Mouse (Mus musculus) megakaryocyte, embryonic 14.5 days (primary cell): ENCODE results near the gene Rpl18. TPM values are rescaled to one million over a fixed set of nuclear protein-coding genes. Genes with fewer than 3 reads are reported as not detected.

Experiments used
- H3K27me3 ChIP-seq: replicated peaks from 2 replicates; pipeline ENCODE3; 2012; ENCODE audit warnings: inconsistent platforms
- H3K36me3 ChIP-seq: replicated peaks from 2 replicates; pipeline ENCODE3; 2012; ENCODE audit warnings: low read length, inconsistent platforms, mixed read lengths
- H3K4me1 ChIP-seq: 2 replicates; pipeline ENCODE4 v1.6.1; 2012; ENCODE audit warnings: inconsistent platforms
- H3K4me3 ChIP-seq: replicated peaks from 2 replicates; pipeline ENCODE3; 2012; ENCODE audit warnings: moderate library complexity, mild to moderate bottlenecking, inconsistent platforms
- H3K9me3 ChIP-seq: 2 replicates; pipeline ENCODE4 v1.6.1; 2012; ENCODE audit warnings: inconsistent platforms
- FLI1 ChIP-seq: IDR thresholded peaks from 2 replicates; pipeline ENCODE4 v1.6.1; 2012; ENCODE audit warnings: low read length, inconsistent platforms, mixed read lengths
- GATA1 ChIP-seq: IDR thresholded peaks from 3 replicates; pipeline ENCODE4 v1.6.1; 2012; ENCODE audit warnings: mixed read lengths, low read length, inconsistent platforms, borderline replicate concordance
- polyA plus RNA-seq: library from polyadenylated mRNA; stranded (reverse); fragments of >175 nt; gene quantifications from 2 replicates; pipeline ENCODE4 v1.2.3, GENCODE M21; 2012; ENCODE audit warnings: low replicate concordance; ENCODE audit not compliant: insufficient read depth

The Rpl18 gene
- polyA plus RNA-seq: 10,199 and 14,647 TPM in 2 replicates

- H3K4me3 ChIP-seq: peak within 1 kb of the TSS; percentile 99
- TF ChIP-seq GATA1 (no peak; the same call in 2 of the 3 replicates), FLI1 (no peak)
- H3K4me1 ChIP-seq: peaks cover 74% of the 10 kb centered on the region
- peaks cover 63% of the 10 kb centered on the region for H3K36me3 ChIP-seq
- no peaks in the 10 kb centered on the region for H3K27me3 ChIP-seq
- no peaks in the 10 kb centered on the region for H3K9me3 ChIP-seq
These were observed at the start of gene Rpl18 for GRCm38 (mm10) chr7:45715090-45715708. Gene Rpl18, plus strand, starts transcription at chr7:45715457.

- no peak within 1 kb of the TSS for H3K4me3 ChIP-seq
- peaks cover 28% of the 10 kb centered on the region for H3K27me3 ChIP-seq
- no peak for TF ChIP-seq FLI1
- TF ChIP-seq GATA1: no peak
- no peaks in the 10 kb centered on the region for H3K9me3 ChIP-seq
- peaks cover 16% of the 10 kb centered on the region for H3K4me1 ChIP-seq
- H3K36me3 ChIP-seq: no peaks in the 10 kb centered on the region
These were observed 49.1 kb upstream of the Rpl18 start, which contains the start of gene Fut2 for GRCm38 (mm10) chr7:45666161-45666560. Gene Fut2, minus strand, starts transcription at chr7:45666394.

GRCm38 (mm10) chr7:45667761-45668160 is 47.5 kb upstream of the Rpl18 start:
- H3K4me3 ChIP-seq: no peak overlapping the region
- H3K9me3 ChIP-seq: peaks cover 4% of the 10 kb centered on the region
- H3K36me3 ChIP-seq: no peaks in the 10 kb centered on the region
- H3K27me3 ChIP-seq: peaks cover 42% of the 10 kb centered on the region
- no peak for TF ChIP-seq GATA1
- TF ChIP-seq FLI1: no peak
- peaks cover 16% of the 10 kb centered on the region for H3K4me1 ChIP-seq

- TF ChIP-seq GATA1: no peak
- no peak for TF ChIP-seq FLI1
- H3K9me3 ChIP-seq: peaks cover 4% of the 10 kb centered on the region
- H3K4me3 ChIP-seq: no peak overlapping the region
- H3K36me3 ChIP-seq: no peaks in the 10 kb centered on the region
- peaks cover 6% of the 10 kb centered on the region for H3K4me1 ChIP-seq
- H3K27me3 ChIP-seq: peaks cover 50% of the 10 kb centered on the region
These were observed 46.3 kb upstream of the Rpl18 start for GRCm38 (mm10) chr7:45668921-45669320.

GRCm38 (mm10) chr7:45677627-45678295 is 37.5 kb upstream of the Rpl18 start:
- TF ChIP-seq FLI1 (no peak), GATA1 (no peak)
- H3K4me1 ChIP-seq: peaks cover 61% of the 10 kb centered on the region
- H3K36me3 ChIP-seq: no peaks in the 10 kb centered on the region
- H3K9me3 ChIP-seq: no peaks in the 10 kb centered on the region
- peak overlapping the region; percentile 66 for H3K4me3 ChIP-seq
- H3K27me3 ChIP-seq: peaks cover 50% of the 10 kb centered on the region

- Histone ChIP-seq H3K4me3 (peak overlapping the region; percentile 66), H3K4me1 (peaks cover 69% of the 10 kb centered on the region), H3K27me3 (peaks cover 44% of the 10 kb centered on the region), H3K9me3 (no peaks in the 10 kb centered on the region), H3K36me3 (no peaks in the 10 kb centered on the region)
- TF ChIP-seq GATA1: no peak
- no peak for TF ChIP-seq FLI1
These were observed 36.7 kb upstream of the Rpl18 start for GRCm38 (mm10) chr7:45678513-45678912.

- Histone ChIP-seq H3K9me3 (no peaks in the 10 kb centered on the region), H3K4me3 (peak overlapping the region; percentile 33), H3K4me1 (peaks cover 75% of the 10 kb centered on the region), H3K36me3 (no peaks in the 10 kb centered on the region), H3K27me3 (peaks cover 44% of the 10 kb centered on the region)
- TF ChIP-seq FLI1: no peak
- no peak for TF ChIP-seq GATA1
These were observed 35.2 kb upstream of the Rpl18 start for GRCm38 (mm10) chr7:45679966-45680621.

- Histone ChIP-seq H3K4me1 (peaks cover 83% of the 10 kb centered on the region), H3K36me3 (no peaks in the 10 kb centered on the region), H3K9me3 (no peaks in the 10 kb centered on the region), H3K27me3 (peaks cover 41% of the 10 kb centered on the region), H3K4me3 (peak overlapping the region; percentile 39)
- TF ChIP-seq FLI1: no peak
- no peak for TF ChIP-seq GATA1
These were observed 34.1 kb upstream of the Rpl18 start for GRCm38 (mm10) chr7:45681046-45681736.
